Mouse (Mus musculus): ENCODE results near the gene Tbrg1.

Gene Tbrg1

DNA sequence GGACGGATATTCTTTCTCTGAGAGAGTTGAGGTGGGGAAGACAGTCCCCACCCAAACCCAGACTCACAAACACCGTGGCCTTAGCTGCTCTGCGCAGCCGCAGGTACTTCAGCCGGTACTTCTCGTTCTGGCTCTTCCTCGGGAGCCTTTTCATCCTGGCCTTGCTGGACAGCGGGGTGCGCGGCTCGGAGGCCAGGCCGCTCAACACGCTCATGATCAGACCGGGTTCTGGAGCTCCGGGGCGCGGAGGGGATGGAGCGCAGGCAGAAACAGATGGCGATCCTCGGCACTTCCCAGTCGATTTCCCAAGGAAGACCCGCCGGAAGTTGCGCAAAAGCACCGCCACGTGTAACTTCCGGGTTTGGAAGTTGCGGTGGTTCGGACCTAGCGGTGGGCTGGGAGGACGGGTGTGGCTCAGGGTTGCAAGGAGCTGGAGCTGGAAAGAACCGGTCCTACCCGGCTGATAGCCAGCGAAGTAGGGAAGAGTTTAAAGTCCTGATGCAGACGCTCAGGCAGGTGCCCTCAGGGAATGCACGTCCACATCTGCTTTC lies at the start of gene Tbrg1:
Tbrg1 (minus strand) TSS at position 382 of the 551 bp plus-strand sequence.
- peak; percentile 66 for DNase-seq (ENCODE audit: low read depth)

DNA sequence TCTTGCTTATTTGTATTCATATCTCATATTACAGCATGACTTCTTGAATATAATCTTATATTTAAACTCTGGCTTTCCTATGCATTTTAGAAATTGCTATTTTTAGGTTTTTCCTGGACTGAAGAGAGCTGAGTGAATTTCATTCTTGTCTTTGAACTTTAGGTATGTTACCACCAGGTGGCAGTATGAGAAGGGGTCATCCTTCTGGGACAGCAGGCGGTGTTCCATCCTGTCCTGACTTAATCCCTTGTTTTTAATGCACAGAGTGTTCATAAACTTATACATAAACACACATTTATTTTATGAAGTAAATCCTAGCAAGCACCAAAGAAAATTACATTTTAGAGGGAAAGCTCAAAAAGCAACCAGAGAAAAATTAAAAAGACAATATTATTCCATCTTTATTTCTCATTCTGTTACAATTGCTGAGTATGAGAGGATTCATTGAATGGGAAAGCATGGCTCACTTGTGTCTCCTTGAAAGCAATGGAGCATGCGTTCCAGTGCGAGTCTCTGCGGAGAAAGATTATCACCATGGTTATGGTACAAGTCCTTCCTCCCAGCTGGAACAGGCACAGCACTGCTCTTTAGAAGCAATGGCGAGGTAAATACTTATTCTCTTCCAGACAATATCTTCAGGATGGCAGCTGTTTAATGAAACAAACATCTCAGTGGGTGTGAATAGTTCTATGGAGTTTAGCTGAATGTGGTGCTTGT lies 33.0 kb upstream of the Tbrg1 start:
- peak; percentile 3 for DNase-seq (ENCODE audit: low read depth)

DNA sequence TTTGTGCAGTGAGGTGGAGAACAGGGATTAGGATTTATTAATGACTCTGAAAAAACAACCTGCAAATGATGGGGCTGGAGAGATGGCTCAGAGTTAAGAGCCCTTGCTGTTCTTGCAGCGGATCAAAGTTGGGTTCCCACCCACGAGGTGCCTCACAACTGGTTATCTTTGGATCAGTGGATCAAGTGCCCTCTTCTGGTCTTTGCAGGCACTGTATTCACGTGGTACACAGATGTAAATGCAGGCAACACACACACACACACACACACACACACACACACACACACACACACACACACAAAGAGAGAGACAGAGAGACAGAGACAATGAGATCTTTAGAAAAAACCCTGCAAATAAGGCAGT lies 30.8 kb upstream of the Tbrg1 start:
- DNase-seq (ENCODE audit: low read depth): no peak

DNA sequence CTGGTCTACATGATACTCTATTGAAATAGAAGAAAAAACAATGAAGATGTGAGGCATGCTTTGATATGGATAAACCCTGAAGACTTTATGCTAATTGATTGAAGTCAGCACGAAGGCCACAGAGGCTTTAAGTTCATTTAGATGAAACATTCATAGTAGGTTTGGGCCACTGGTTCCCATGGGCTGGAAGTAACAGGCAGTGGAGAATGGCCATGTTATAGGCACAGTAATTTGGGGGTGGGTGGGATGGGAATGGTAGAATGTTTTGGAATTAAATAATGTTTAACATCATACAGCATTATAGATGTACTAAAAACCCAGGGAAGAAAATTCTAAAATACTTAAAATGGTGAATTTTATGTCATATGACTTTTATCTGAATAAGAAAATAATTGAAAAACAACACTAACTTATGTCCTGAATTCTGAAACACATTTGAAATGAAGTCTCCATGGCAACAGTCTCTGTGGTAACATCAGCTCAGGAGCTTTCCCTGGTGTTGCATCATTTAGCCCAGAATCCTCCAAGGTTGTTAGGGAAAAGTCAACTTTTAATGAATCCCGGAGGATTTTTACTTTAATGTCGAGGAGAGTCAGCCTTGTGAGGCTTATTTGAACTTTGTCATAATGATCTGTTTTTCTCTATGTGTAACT lies 30.3 kb upstream of the Tbrg1 start:
- no peak for DNase-seq (ENCODE audit: low read depth)

DNA sequence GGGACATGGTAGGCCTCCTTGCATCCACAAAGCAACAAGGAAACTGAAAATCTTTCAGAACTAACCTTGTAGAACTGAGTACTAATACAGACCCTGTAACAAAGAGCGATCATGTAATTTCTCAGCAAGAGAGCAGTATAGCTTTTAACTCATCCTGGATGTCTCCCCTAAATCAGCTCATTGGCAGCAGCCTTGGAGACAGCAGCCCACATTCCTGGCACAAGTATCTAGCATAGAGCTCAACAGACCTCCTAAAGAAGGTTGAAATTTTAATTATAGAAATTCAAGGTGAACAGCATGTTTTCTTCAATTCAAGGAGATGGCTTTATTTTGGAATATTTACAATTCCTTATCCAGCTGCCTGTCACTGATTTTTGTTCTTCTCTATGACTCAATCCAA lies 24.0 kb upstream of the Tbrg1 start:
- no peak for DNase-seq (ENCODE audit: low read depth)

DNA sequence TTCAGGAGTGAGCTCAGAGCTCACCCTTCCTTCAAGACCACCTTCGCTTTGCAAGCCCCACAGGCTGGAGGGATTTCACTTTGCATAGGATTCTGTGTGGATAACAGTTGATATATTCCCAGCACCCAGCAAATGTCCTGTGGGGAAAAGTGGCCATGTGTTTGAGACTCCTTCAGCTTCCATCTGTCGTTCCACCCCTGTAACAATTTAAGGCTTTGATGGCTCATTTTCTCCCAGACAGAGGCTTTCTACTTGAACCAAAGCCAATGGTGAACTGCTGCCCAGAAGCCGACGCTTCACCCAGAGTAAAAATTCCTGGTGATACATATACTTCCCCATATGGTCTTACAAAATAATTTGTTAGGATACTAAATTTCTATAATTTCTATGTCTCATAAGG lies 18.2 kb upstream of the Tbrg1 start:
- no peak for DNase-seq (ENCODE audit: low read depth)

DNA sequence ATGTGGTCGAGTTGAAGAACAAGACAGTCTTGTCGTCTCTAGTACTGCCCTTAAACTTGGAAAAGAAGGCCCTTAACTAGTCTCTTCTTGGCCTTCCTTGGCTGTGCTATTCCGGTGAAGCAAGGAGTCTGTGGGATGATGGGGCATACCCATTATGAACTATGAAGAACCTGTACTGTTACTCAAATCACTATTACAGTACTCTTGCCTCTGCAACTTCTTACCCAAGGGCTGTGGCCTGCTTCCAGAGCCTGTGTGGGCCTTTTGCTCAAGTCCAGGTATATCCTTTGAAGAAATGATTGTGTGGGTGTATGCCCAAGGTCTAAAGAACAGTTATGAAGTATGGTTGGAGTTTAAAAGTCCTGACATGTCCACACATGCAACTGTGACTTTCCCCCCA lies 13.1 kb upstream of the Tbrg1 start:
- DNase-seq (ENCODE audit: low read depth): no peak

DNA sequence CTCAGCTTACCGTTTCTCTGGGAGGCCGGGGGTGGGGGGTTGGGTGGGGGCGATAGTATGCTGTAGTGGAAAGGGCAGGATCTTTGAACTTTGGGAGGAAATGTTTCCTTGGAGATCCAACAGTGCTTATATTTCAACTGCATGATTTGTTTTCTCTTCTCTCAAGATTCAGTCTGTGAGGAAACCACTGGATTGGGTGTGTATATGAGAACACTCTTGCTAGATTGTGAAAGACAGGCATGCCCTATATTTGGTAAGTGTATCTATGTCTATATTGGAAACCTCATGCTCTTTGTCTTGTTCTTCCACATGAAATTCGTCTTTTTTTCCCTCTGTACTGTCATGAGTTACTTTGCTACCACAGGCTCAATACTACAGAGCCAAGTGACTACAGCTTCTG lies 12.6 kb upstream of the Tbrg1 start:
- no peak for DNase-seq (ENCODE audit: low read depth)

DNA sequence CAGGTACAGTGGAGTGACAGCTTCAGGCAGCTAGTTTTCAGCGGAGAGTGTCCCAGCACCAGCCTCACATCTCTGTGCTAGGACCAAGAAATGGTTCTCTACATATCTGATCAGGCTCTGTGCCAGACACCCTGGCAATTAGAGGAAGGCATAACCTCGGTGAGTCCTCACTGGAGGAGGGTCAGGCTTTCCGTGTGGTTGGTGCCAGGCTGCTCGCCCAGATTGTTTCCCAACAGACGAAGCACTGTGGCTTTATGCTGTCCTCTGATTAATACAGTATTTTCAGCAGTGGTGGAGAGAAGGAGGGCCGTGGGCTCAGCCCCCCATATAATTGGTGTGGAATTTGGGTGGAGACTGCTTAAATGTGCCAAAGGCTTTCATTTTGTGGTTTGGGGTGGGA lies 12.0 kb upstream of the Tbrg1 start, which contains the start of gene Panx3:
Panx3 (minus strand) TSS at position 121 of the 400 bp plus-strand sequence.
- no peak for DNase-seq (ENCODE audit: low read depth)

DNA sequence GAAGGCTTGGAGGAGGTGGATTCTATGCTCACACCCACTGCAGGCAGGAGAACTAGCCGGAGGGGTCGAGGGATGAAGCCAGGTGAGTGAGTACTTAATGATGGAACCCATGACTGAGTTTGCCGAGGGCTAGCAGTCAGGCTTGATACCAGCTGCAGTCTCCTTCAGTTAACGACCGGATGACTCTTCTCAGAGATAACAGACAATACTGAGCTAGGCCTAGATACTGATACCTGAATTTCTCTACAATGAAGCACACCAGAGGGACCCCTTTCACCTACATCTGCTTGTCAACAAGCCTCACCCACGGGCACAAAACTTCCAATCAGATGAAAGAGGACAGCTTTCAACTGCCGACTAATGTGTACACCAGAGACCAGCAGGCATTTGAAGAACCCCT lies 8.9 kb upstream of the Tbrg1 start:
- DNase-seq (ENCODE audit: low read depth): no peak

DNA sequence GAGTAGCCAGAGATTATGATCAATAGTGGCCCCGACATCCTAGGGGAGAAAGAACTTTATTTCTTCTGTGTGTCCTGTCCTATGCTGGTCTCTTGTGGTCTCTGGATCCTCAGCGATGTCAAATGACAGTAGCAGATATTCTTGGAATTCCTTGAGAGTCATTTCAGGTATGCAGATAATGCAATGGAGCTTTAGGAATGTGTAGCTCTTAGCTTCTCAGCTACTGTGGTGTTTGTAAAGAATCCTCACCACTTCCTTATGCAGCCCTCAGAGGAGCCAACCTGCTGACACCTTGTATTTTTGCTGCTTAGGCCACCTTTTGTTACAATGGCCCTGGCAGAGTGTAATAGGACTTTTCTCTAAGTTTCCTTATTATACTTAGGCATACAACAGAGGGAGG lies 7.5 kb upstream of the Tbrg1 start:
- DNase-seq (ENCODE audit: low read depth): no peak

DNA sequence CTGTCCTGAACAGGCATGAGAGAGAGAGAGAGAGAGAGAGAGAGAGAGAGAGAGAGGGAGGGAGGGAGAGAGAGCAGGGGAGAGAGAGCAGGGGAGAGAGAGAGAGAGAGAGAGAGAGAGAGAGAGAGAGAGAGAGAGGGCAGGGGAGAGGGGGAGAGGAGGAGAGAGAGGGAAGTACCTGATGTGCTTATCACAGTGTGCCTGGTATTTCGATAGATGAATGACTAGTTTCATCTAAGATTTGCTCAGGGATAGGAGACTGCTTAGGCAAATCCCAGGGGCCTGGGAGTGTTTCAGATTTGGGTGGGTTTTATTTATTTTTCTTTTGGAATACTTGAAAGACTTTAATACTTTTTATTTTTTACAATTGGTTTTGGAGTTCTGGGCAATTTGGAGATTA lies 6.1 kb upstream of the Tbrg1 start:
- DNase-seq (ENCODE audit: low read depth): no peak

DNA sequence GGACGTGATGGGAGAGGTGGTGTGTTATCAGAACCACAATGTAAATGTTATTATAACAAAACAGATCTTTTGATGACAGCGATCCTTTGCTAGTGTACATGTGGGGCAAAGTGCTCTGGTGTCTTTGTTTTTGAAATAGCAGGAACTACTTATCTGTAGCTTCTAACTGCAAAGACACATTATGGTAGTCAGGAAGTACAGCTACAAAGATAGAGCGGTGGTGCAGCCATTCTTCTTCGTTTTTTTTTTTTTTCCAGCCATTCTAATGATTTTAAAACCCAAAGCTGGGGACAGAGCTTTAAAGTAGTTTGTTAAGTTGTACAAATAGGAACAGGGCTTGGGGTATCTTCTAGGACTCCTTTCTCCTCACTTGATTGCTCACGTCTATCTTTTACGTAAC lies 2.3 kb upstream of the Tbrg1 start:
- no peak for DNase-seq (ENCODE audit: low read depth)

DNA sequence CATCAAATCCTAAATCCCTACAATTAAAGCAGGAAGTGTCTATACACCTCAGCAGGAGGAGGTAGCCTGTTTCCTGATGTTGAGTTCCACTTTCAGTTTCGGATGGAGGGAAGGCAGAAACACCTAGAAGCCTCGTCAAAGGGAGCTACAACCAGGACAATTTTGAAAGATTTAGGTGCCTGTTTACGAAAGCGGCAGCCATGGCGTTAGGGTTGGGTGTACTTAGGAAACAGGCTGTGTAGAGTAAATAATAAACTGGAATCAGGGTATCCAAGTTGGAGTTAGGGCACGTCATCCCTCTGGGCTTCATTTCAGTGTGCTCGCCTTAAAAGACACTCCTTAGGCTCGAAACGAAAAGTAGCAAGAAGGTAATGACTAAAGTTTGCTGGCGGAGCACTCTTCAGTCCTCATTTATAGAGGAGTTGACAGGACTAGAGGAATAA lies 652 bp downstream of the Tbrg1 start:
- DNase-seq (ENCODE audit: low read depth): peak; percentile 80

DNA sequence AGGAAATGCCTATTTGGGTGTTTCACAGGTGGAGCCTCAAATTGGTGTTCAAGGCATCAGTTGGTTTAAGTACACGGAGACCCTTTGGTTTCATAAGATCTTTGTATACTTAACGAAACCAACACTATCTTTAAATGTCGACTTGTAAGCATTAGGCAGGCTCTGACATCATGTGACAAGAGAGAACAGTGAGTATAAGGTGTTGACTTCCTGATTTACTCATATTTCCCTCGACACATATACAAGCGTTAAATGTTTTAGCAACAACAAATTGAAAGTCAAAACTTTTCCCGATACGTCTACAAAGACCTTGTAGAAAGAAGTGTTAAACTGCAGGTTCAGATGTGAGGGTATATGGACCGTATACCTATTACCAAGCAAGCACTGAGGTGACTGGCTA lies 1.2 kb downstream of the Tbrg1 start:
- DNase-seq (ENCODE audit: low read depth): no peak

DNA sequence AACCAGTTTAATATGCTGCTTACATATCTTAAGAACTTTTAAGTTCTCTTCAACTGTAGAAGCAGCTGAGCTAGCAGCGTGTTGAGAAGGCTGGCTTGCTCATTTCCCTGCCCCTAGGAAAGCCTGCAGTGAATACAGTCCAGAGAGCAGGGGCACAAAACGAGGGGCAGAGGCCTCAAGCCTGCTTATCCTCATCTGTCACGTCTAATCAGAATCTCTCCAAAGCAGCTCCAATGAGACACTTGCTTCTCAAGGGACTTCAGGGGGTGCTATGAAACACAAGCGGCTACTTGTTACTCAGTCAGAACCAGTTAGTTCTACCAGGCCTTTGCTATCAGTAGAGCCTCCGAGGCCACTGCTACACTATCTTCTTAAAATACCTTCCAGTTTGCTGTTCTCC lies 3.3 kb downstream of the Tbrg1 start:
- no peak for DNase-seq (ENCODE audit: low read depth)

DNA sequence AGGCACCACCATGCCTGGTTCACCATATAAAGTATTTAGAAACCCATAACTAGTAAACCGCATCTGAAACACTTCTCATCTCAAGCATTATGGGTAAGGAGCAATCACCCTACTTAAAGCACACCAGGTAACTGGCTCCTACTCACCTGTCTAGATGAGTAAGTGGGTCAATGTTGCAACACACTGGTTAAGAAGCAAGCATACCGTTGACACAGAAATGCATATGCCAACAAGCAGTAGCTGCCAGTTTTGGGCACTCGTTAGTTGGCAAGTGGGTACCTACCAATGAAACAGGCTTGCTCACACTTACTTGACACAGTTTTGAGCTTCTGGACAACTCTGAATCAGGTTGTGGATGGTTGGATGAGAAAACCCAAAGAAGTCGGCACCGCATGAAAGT lies 6.5 kb downstream of the Tbrg1 start:
- no peak for DNase-seq (ENCODE audit: low read depth)

DNA sequence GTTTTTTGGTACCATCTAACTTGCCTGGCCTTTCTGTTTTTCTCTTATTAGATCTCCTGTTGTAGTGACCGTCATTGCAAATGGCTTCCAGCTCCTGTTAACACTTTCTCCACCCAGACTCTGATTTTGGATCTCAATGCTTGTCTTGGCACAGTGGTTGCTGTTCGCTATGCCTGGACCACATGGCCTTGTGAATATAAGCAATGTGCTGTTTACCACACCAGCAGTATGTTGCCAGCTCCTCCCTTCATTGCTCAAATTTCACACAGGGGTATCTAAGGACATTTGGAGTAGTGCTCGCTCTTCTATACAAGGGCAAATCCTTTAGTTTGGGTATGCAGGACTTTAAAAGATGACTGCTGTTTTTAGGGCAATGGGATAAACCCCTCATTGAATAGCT lies 10.9 kb downstream of the Tbrg1 start:
- no peak for DNase-seq (ENCODE audit: low read depth)

DNA sequence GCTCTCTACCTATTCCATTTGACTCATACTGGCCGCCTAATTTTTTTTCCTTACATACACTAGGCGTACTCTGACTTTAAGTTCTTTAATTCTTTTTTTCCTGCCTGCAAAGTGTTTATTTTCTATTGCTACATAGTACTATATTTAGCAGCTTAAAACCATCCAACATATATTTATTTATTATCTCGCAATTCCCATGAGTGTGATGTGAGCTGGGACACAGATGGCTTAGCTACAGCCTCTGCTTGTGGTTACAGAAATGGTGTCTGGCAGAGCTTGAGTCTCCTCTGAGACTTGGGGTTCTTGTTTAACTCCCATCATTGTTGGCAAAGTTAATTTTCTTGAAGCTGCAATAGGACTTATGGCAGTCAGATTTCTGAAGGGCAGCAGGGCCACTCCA lies 18.4 kb downstream of the Tbrg1 start:
- no peak for DNase-seq (ENCODE audit: low read depth)

DNA sequence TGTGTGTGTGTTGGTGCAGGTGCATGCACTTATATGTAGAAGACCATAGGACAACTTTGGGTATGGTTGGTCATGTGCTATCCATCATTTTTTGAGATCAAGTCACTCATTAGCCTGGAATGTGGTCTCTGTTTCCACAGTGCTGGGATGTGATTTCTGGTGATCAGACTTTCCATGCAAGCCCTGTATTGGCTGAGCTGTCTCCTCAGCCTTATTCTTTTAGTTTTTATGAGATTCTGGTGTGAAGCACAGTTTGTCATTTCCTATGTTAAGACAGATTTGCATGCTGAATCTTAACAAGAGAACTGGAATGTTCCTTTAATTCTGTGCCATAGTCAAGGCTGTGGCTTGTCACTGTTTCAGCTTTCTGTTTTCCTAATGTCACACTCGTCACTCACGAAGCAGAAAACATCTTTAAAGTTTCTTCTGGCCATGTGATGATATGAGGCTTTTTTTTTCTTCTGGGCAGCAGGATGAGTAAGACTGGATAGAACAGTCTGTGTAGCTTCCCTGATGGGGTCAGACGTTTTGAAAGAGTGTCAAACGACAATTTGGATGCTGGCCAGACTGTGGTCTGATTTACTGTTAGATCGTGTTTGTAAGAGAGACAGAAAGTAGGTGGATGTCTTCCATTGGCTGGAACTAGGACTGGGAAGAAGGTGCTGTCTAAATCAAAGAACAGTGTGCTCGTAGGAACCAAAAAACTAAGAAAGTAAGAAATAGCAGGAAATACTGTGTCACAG lies 20.1 kb downstream of the Tbrg1 start:
- no peak for DNase-seq (ENCODE audit: low read depth)

DNA sequence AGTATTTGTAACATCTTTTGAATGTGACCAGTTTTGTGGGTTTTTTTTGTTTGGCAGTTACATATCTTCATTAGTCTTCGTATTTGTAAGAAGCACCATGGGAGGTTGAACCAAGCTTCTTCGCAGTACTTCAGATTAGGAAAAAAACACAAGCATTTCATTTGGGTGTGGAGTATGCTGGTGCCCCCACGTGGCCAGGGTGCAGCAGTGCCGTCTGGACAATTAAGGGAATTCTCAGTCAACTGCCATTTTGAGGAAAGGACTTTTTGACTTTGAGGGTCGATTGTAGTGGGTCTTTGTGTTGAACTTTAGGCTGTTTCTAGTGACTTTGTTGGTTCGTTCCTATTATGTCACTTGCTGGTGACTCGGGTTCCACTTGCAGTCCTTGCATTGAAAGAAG lies 20.8 kb downstream of the Tbrg1 start:
- peak; percentile 50 for DNase-seq (ENCODE audit: low read depth)

DNA sequence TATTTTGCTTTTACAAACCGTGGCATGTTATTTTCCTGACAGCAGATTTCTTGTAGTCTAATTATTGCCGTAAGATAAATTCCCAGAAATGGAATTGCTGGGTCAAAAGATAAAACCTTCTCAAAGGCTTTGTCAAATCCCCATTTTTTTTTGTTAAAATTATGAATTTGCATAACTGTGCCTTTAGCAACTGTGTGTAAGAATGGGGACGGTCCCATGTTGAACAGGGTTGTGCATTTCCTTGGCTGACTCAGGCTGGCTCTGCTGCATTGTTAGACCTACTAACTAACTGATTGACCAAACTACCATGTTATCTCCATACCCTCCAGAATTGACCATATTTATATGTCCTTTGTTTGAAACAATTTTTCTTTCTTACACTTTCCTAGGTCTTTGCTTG lies 22.8 kb downstream of the Tbrg1 start:
- no peak for DNase-seq (ENCODE audit: low read depth)

DNA sequence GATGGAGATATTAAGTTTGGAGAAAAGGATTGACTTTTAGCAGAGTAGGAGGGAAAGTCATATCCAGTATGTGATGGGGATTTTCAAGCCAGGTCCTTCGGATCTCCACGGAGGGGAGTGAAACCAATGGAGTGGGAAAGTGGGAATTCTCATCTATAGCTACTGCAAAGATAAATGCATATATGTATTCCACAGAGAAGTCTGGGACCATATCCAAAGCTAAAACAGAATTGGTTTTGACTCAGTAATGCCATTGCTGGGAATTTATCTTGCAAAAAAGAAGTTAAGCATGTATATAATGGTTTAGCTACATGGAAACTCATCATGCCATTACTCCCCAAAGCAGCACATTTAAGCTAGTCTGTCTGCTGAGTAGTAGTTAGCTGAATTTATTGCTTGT lies 24.8 kb downstream of the Tbrg1 start:
- DNase-seq (ENCODE audit: low read depth): no peak
